In the genomic region with DNA sequence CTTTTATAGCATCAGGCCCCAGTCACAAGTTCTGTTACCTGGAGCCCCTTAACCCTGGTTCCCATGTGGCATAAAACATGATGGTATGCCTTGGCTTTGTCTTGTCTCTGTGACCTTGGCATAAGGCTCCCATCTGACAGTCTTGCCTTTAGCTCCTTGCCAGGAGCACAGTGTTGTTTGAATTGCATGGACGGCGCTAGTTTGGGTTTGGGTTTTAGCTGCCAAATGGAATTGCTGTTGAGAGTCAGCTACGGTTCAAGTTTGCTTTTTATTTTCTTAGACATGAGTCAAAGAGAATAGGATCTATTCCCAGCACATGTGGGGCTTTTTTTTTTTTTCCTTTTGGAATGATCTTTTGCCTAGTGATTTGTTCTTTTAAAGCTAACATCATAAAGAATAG, we compare ENCODE assay signal across 16 mouse cellular contexts. TPM values are rescaled to one million over a fixed set of nuclear protein-coding genes. Genes with fewer than 3 reads are reported as not detected.
A peak's percentile ranks its signal among the peaks of the same experiment; 100 is the strongest.
DNase-seq lines count a peak whose midpoint lies in the region; ATAC-seq lines count a peak whose summit lies in the region.
"Had no signal": no experiment of that assay in that cellular context is flagged by ENCODE, and none has a peak within 500 bp of the region (broad histone marks: within the 10 kb centered on the region; RNA-seq: fewer than 3 reads in every experiment).

No protein-coding gene starts in this region.

- peak overlapping the region; percentile 13; the same call in 1 of the 2 replicates for H3K27ac ChIP-seq in heart, embryonic 15.5 days
- no peak overlapping the region for H3K27ac ChIP-seq in heart, embryonic 11.5 days (ENCODE audit: low read depth, low read length)
- peak overlapping the region; percentile 84 for H3K27ac ChIP-seq in embryonic facial prominence, embryonic 15.5 days (replicated peaks)
- H3K27ac ChIP-seq in lung, embryonic 16.5 days (ENCODE audit: low read length) = peak overlapping the region; percentile 81
- H3K27ac ChIP-seq in stomach, embryonic 14.5 days (ENCODE audit: low read length) = peak overlapping the region; percentile 33; the same call in 1 of the 2 replicates
- H3K27ac ChIP-seq: forebrain, embryonic 10.5 days; hindbrain, postnatal 0 days; left cerebral cortex, adult 2 months; limb, embryonic 12.5 days had no signal

- H3K36me3 ChIP-seq in heart, embryonic 15.5 days = peaks cover 7% of the 10 kb centered on the region; the same call in 1 of the 2 replicates
- H3K36me3 ChIP-seq in heart, embryonic 11.5 days (ENCODE audit: control insufficient read depth, insufficient read depth, low read length) = no peaks in the 10 kb centered on the region; the same call in 1 of the 2 replicates
- peaks cover 1% of the 10 kb centered on the region; the same call in 1 of the 2 replicates for H3K36me3 ChIP-seq in embryonic facial prominence, embryonic 15.5 days
- H3K36me3 ChIP-seq in lung, embryonic 16.5 days (ENCODE audit: control insufficient read depth, insufficient read depth, low read length) = peaks cover 2% of the 10 kb centered on the region; the same call in 1 of the 2 replicates
- H3K36me3 ChIP-seq in stomach, embryonic 14.5 days (ENCODE audit: control insufficient read depth, insufficient read depth, low read length) = no peaks in the 10 kb centered on the region

- H3K9ac ChIP-seq in heart, embryonic 15.5 days = no peak overlapping the region
- H3K9ac ChIP-seq in heart, embryonic 11.5 days (ENCODE audit: low read depth, low read length) = no peak overlapping the region
- no peak overlapping the region for H3K9ac ChIP-seq in embryonic facial prominence, embryonic 15.5 days
- H3K9ac ChIP-seq in lung, embryonic 16.5 days (ENCODE audit: low read length) = no peak overlapping the region
- no peak overlapping the region for H3K9ac ChIP-seq in stomach, embryonic 14.5 days (replicated peaks; ENCODE audit: low read depth, low read length)
- H3K9ac ChIP-seq: limb, embryonic 12.5 days had no signal

- H3K4me2 ChIP-seq in heart, embryonic 15.5 days = no peak overlapping the region
- H3K4me2 ChIP-seq in heart, embryonic 11.5 days = no peak overlapping the region
- no peak overlapping the region for H3K4me2 ChIP-seq in embryonic facial prominence, embryonic 15.5 days (replicated peaks)
- H3K4me2 ChIP-seq in lung, embryonic 16.5 days (ENCODE audit: low read depth, low read length) = no peak overlapping the region
- no peak overlapping the region for H3K4me2 ChIP-seq in stomach, embryonic 14.5 days (replicated peaks; ENCODE audit: low read depth, low read length)
- H3K4me2 ChIP-seq: limb, embryonic 12.5 days had no signal

- H3K4me3 ChIP-seq in heart, embryonic 15.5 days = no peak overlapping the region
- H3K4me3 ChIP-seq in heart, embryonic 11.5 days (ENCODE audit: low read depth, low read length) = no peak overlapping the region
- no peak overlapping the region for H3K4me3 ChIP-seq in embryonic facial prominence, embryonic 15.5 days (replicated peaks)
- no peak overlapping the region for H3K4me3 ChIP-seq in lung, embryonic 16.5 days (ENCODE audit: low read length)
- H3K4me3 ChIP-seq in stomach, embryonic 14.5 days (ENCODE audit: low read depth, low read length) = no peak overlapping the region
- H3K4me3 ChIP-seq: forebrain, embryonic 10.5 days; left cerebral cortex, adult 2 months; limb, embryonic 12.5 days had no signal

- no peaks in the 10 kb centered on the region; the same call in none of the 2 replicates for H3K4me1 ChIP-seq in heart, embryonic 15.5 days (replicated peaks)
- no peaks in the 10 kb centered on the region for H3K4me1 ChIP-seq in heart, embryonic 11.5 days (ENCODE audit: control insufficient read depth, insufficient read depth, low read length)
- peaks cover 18% of the 10 kb centered on the region for H3K4me1 ChIP-seq in embryonic facial prominence, embryonic 15.5 days
- peaks cover 8% of the 10 kb centered on the region for H3K4me1 ChIP-seq in lung, embryonic 16.5 days (replicated peaks; ENCODE audit: control insufficient read depth, insufficient read depth, low read length)
- H3K4me1 ChIP-seq in stomach, embryonic 14.5 days (ENCODE audit: control insufficient read depth, insufficient read depth, low read length) = no peaks in the 10 kb centered on the region

- no peaks in the 10 kb centered on the region for H3K9me3 ChIP-seq in heart, embryonic 15.5 days (replicated peaks)
- no peaks in the 10 kb centered on the region for H3K9me3 ChIP-seq in heart, embryonic 11.5 days (replicated peaks; ENCODE audit: control insufficient read depth, low read length)
- H3K9me3 ChIP-seq in embryonic facial prominence, embryonic 15.5 days (replicated peaks) = no peaks in the 10 kb centered on the region
- H3K9me3 ChIP-seq in lung, embryonic 16.5 days (ENCODE audit: control insufficient read depth, low read length) = no peaks in the 10 kb centered on the region
- H3K9me3 ChIP-seq in stomach, embryonic 14.5 days (ENCODE audit: control insufficient read depth, low read depth, low read length) = no peaks in the 10 kb centered on the region
- H3K9me3 ChIP-seq: forebrain, embryonic 10.5 days; limb, embryonic 12.5 days had no signal

- H3K27me3 ChIP-seq in heart, embryonic 15.5 days = no peaks in the 10 kb centered on the region
- H3K27me3 ChIP-seq in heart, embryonic 11.5 days (ENCODE audit: control insufficient read depth, insufficient read depth, low read length) = no peaks in the 10 kb centered on the region
- H3K27me3 ChIP-seq in embryonic facial prominence, embryonic 15.5 days = no peaks in the 10 kb centered on the region
- no peaks in the 10 kb centered on the region for H3K27me3 ChIP-seq in lung, embryonic 16.5 days (ENCODE audit: control insufficient read depth, insufficient read depth, low read depth, low read length)
- no peaks in the 10 kb centered on the region for H3K27me3 ChIP-seq in stomach, embryonic 14.5 days (ENCODE audit: control insufficient read depth, insufficient read depth, low read length)
- H3K27me3 ChIP-seq: limb, embryonic 12.5 days had no signal

- no peak for ATAC-seq in heart, embryonic 15.5 days (replicated peaks; ENCODE audit: insufficient number of reproducible peaks, insufficient read depth, low FRiP score, low read depth)
- ATAC-seq in heart, embryonic 11.5 days (replicated peaks; ENCODE audit: insufficient number of reproducible peaks, low FRiP score, low TSS enrichment) = no peak
- ATAC-seq in embryonic facial prominence, embryonic 15.5 days (ENCODE audit: insufficient number of reproducible peaks, low FRiP score, low TSS enrichment, low read depth) = no peak
- peak; percentile 71 for ATAC-seq in lung, embryonic 16.5 days (ENCODE audit: low read depth)
- ATAC-seq in stomach, embryonic 14.5 days (ENCODE audit: insufficient number of reproducible peaks, insufficient read depth, low FRiP score, low read depth) = no peak
- ATAC-seq in inflammation-experienced regulatory T-cells, adult 6 months = no peak
- ATAC-seq: hindbrain, postnatal 0 days had no signal

- WGBS in heart, embryonic 15.5 days = 73% methylated on average over 3 of the region's 3 CpGs
- 84% methylated on average over 3 of the region's 3 CpGs for WGBS in heart, embryonic 11.5 days (ENCODE audit: insufficient replicate concordance)
- WGBS in embryonic facial prominence, embryonic 15.5 days = 40% methylated on average over 3 of the region's 3 CpGs
- WGBS in lung, embryonic 16.5 days = 41% methylated on average over 3 of the region's 3 CpGs
- 60% methylated on average over 3 of the region's 3 CpGs for WGBS in stomach, embryonic 14.5 days

- DNase-seq in T-cell, adult 2 months (ENCODE audit: low spot score) = no peak
- DNase-seq: kidney, adult 18-20 months; kidney, postnatal 10 days; right cerebral cortex, adult 18-20 months; spleen, adult 18-20 months; thymus, postnatal 25 days had no signal

RNA-seq across cellular contexts. Expression of a gene that starts 34.7 kb away (rescaled TPM):
- 11.2 and 16.6 TPM in 2 replicates for polyA plus RNA-seq in heart, embryonic 15.5 days (2015; fragmentation: Nextera tagmentation; extraction: Ambion mirVana)
- 12.6 and 16.2 TPM in 2 replicates for polyA plus RNA-seq in heart, embryonic 11.5 days (2014; fragmentation: Nextera tagmentation; extraction: Ambion mirVana)
- 13.1 and 13.6 TPM in 2 replicates for polyA plus RNA-seq in embryonic facial prominence, embryonic 15.5 days (2015; fragmentation: Nextera tagmentation; extraction: Ambion mirVana)
- 15.5 and 17.5 TPM in 2 replicates for polyA plus RNA-seq in lung, embryonic 16.5 days (2015; fragmentation: Nextera tagmentation; extraction: Ambion mirVana)
- 17.7 and 17.8 TPM in 2 replicates for polyA plus RNA-seq in stomach, embryonic 14.5 days (2014; fragmentation: Nextera tagmentation; extraction: Ambion mirVana)
- 1 to 10 TPM; 8.6 to 9.5 (median 8.7) TPM for polyA plus RNA-seq in inflammation-experienced regulatory T-cells, adult 6 months (2017; shearing (Covaris generic))

RNA-seq across cellular contexts. Expression of a gene that starts 34.8 kb away (rescaled TPM):
- polyA plus RNA-seq in heart, embryonic 15.5 days (2015; fragmentation: Nextera tagmentation; extraction: Ambion mirVana) = 55.4 and 67.0 TPM in 2 replicates
- 90.0 and 94.5 TPM in 2 replicates for polyA plus RNA-seq in heart, embryonic 11.5 days (2014; fragmentation: Nextera tagmentation; extraction: Ambion mirVana)
- 109 TPM in 2 replicates for polyA plus RNA-seq in embryonic facial prominence, embryonic 15.5 days (2015; fragmentation: Nextera tagmentation; extraction: Ambion mirVana)
- polyA plus RNA-seq in lung, embryonic 16.5 days (2015; fragmentation: Nextera tagmentation; extraction: Ambion mirVana) = 102 and 108 TPM in 2 replicates
- polyA plus RNA-seq in stomach, embryonic 14.5 days (2014; fragmentation: Nextera tagmentation; extraction: Ambion mirVana) = 112 and 130 TPM in 2 replicates
- 100 to 1,000 TPM; 134 to 173 (median 139) TPM for polyA plus RNA-seq in inflammation-experienced regulatory T-cells, adult 6 months (2017; shearing (Covaris generic))
